Mouse (Mus musculus): Measurements from ENCODE around the gene Tbc1d22a. TPM values are rescaled to one million over a fixed set of nuclear protein-coding genes. Genes with fewer than 3 reads are reported as not detected.

Gene Tbc1d22a
- polyA plus RNA-seq, 1 experiment from 2014 or later: 11.9 TPM

DNA sequence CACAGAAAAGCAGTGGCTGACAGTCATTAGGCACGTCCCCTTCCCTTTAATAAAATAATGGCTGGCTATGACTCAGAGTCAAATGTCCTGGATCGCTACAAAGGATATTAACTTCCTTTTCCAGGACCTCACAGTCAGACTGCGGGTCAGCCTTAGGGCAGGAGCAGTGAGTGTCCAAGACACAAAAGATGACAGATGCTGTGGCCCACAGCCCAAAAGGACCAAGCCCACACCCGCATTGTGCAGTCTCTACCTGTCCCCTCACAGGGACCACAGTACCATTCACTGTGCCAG lies 44.5 kb upstream of the Tbc1d22a start:
- H3K27ac ChIP-seq (replicated peaks; ENCODE audit: low read depth, low read length): no peak overlapping the region
- DNase-seq (no peak), ATAC-seq (ENCODE audit: low FRiP score, low TSS enrichment) (no peak)
- no peak overlapping the region for H3K4me3 ChIP-seq (replicated peaks; ENCODE audit: low read depth, low read length)
- no peaks in the 10 kb centered on the region for H3K27me3 ChIP-seq (ENCODE audit: control insufficient read depth, insufficient read depth, low read length)
- no peak overlapping the region for H3K9ac ChIP-seq (replicated peaks; ENCODE audit: low read length)
- no peaks in the 10 kb centered on the region for H3K9me3 ChIP-seq (ENCODE audit: control insufficient read depth, low read length)
- H3K4me1 ChIP-seq (ENCODE audit: control insufficient read depth, insufficient read depth, low read length): peaks cover 20% of the 10 kb centered on the region
- 94% methylated on average over 4 of the region's 4 CpGs for WGBS
- no peak overlapping the region for H3K4me2 ChIP-seq (ENCODE audit: low read length)
- peaks cover 2% of the 10 kb centered on the region for H3K36me3 ChIP-seq (ENCODE audit: control insufficient read depth, insufficient read depth, low read length)

DNA sequence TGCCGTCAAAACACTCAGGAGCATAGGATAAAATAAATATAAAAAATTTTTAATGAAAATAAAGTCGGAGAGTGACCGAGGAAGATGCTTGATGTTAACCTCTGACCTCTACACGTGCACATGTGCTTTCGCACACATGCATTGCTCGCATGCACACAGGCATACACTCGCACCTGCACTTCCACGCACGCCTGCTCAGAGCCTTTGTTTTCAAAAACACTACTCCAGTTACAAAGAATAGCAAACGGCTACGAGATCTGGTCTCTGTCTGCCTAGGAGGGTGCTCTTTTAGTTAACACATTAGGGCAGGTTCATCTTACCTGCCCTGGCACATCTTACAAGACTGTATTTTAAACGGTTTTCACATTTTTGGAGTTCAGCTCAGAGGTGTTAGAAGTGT lies 42.9 kb upstream of the Tbc1d22a start:
- H3K9ac ChIP-seq (replicated peaks; ENCODE audit: low read length): no peak overlapping the region
- H3K27me3 ChIP-seq (ENCODE audit: control insufficient read depth, insufficient read depth, low read length): no peaks in the 10 kb centered on the region
- WGBS: 80% methylated on average over 12 of the region's 12 CpGs
- H3K4me2 ChIP-seq (ENCODE audit: low read length): no peak overlapping the region
- no peak overlapping the region for H3K27ac ChIP-seq (replicated peaks; ENCODE audit: low read depth, low read length)
- no peaks in the 10 kb centered on the region for H3K9me3 ChIP-seq (ENCODE audit: control insufficient read depth, low read length)
- DNase-seq (no peak), ATAC-seq (ENCODE audit: low FRiP score, low TSS enrichment) (no peak)
- H3K36me3 ChIP-seq (ENCODE audit: control insufficient read depth, insufficient read depth, low read length): no peaks in the 10 kb centered on the region
- peaks cover 20% of the 10 kb centered on the region for H3K4me1 ChIP-seq (ENCODE audit: control insufficient read depth, insufficient read depth, low read length)
- no peak overlapping the region for H3K4me3 ChIP-seq (replicated peaks; ENCODE audit: low read depth, low read length)

DNA sequence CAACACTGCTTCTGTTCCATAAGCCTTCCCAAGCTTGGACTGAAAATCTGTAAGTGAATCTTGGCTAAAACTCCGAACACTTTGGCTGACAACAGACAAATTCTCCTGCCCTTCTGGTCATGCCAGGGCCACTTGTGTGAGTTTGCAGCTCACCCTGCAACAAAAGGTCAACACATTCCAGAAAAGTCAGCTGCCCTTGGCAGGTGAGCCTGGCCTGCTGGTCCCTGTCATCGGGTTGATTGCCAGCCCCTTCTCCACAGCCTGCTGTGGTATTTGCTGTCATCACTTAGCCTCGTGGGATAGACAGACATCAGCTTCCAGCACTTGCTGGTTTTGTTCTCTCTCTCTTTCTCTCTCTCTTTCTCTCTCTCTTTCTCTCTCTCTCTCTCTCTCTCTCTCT lies 42.1 kb upstream of the Tbc1d22a start:
- Histone ChIP-seq H3K36me3 (ENCODE audit: control insufficient read depth, insufficient read depth, low read length) (no peaks in the 10 kb centered on the region), H3K4me3 (replicated peaks; ENCODE audit: low read depth, low read length) (no peak overlapping the region), H3K4me1 (ENCODE audit: control insufficient read depth, insufficient read depth, low read length) (peaks cover 20% of the 10 kb centered on the region), H3K27me3 (ENCODE audit: control insufficient read depth, insufficient read depth, low read length) (no peaks in the 10 kb centered on the region), H3K4me2 (ENCODE audit: low read length) (no peak overlapping the region), H3K27ac (replicated peaks; ENCODE audit: low read depth, low read length) (no peak overlapping the region), H3K9me3 (ENCODE audit: control insufficient read depth, low read length) (no peaks in the 10 kb centered on the region), H3K9ac (replicated peaks; ENCODE audit: low read length) (no peak overlapping the region)
- 73% methylated on average over 3 of the region's 3 CpGs for WGBS
- DNase-seq (no peak), ATAC-seq (ENCODE audit: low FRiP score, low TSS enrichment) (no peak)

DNA sequence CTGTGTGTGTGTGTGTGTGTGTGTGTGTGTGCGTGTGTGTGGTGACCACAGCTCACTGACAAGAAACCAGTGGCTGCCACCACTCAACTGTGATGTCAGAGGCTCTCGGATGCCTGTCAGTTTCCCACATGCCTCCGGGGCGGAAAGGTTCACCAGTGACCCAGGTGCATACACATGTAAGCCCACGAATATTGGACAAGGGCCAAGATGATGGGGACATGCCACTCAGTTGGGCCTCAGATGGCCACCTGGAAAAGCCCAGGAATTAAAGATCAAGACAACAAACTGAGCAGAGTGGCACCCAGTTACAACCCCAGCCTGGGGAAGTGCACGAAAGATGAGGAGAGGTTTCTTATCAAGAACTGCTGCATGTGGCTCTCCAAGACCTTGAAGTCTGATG lies 41.7 kb upstream of the Tbc1d22a start:
- Histone ChIP-seq H3K4me3 (replicated peaks; ENCODE audit: low read depth, low read length) (no peak overlapping the region), H3K27me3 (ENCODE audit: control insufficient read depth, insufficient read depth, low read length) (no peaks in the 10 kb centered on the region), H3K9ac (replicated peaks; ENCODE audit: low read length) (no peak overlapping the region), H3K4me2 (ENCODE audit: low read length) (no peak overlapping the region), H3K4me1 (ENCODE audit: control insufficient read depth, insufficient read depth, low read length) (peaks cover 20% of the 10 kb centered on the region), H3K36me3 (ENCODE audit: control insufficient read depth, insufficient read depth, low read length) (no peaks in the 10 kb centered on the region), H3K27ac (replicated peaks; ENCODE audit: low read depth, low read length) (no peak overlapping the region), H3K9me3 (ENCODE audit: control insufficient read depth, low read length) (no peaks in the 10 kb centered on the region)
- 80% methylated on average over 6 of the region's 6 CpGs for WGBS
- DNase-seq (no peak), ATAC-seq (ENCODE audit: low FRiP score, low TSS enrichment) (no peak)

DNA sequence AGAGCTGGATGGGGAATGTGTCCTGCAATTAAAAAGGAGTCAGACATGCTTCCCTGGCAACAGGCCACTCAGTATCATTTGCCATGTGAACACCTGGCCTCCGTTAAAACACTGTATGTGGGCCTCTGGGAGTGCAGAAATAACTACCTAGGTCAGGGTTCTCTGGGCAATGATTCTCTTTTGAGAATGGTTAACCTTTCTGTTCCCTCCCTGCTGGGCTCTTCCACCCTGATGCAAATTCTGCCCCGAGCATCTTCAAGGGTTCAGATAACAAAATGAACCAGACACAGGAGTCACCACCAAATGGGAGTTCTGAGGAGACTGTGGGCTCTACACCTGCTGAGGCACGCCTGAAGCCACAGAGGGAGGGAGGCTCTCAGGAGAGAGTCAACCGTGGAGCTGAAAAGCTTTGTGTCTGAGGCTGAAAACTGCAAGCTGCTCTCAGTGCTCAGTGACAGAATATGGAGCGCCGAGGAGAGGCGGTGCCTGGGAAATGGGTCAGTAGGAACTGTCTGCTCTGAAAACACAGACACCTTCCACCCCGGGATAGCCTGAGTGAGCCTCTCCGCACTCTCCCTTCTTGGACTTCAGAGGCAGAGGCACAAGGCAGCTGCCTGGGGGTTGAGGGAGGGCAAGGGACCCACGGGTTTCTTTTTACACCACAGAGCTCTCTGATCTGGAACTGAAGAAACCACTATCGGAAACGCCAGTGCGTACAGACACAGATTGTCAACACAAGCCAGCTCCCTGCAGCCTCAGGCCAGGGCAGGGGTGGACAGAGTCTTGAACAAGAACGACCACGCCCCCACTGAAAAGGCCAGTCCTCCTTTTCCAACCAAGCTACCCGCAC lies 40.9 kb upstream of the Tbc1d22a start:
- WGBS: 42% methylated on average over 16 of the region's 16 CpGs
- H3K4me2 ChIP-seq (ENCODE audit: low read length): no peak overlapping the region
- no peak for ATAC-seq (ENCODE audit: low FRiP score, low TSS enrichment)
- H3K36me3 ChIP-seq (ENCODE audit: control insufficient read depth, insufficient read depth, low read length): no peaks in the 10 kb centered on the region
- peaks cover 16% of the 10 kb centered on the region for H3K4me1 ChIP-seq (ENCODE audit: control insufficient read depth, insufficient read depth, low read length)
- H3K9ac ChIP-seq (replicated peaks; ENCODE audit: low read length): no peak overlapping the region
- H3K9me3 ChIP-seq (ENCODE audit: control insufficient read depth, low read length): no peaks in the 10 kb centered on the region
- H3K27ac ChIP-seq (replicated peaks; ENCODE audit: low read depth, low read length): no peak overlapping the region
- H3K4me3 ChIP-seq (replicated peaks; ENCODE audit: low read depth, low read length): no peak overlapping the region
- no peaks in the 10 kb centered on the region for H3K27me3 ChIP-seq (ENCODE audit: control insufficient read depth, insufficient read depth, low read length)
- DNase-seq: no peak

DNA sequence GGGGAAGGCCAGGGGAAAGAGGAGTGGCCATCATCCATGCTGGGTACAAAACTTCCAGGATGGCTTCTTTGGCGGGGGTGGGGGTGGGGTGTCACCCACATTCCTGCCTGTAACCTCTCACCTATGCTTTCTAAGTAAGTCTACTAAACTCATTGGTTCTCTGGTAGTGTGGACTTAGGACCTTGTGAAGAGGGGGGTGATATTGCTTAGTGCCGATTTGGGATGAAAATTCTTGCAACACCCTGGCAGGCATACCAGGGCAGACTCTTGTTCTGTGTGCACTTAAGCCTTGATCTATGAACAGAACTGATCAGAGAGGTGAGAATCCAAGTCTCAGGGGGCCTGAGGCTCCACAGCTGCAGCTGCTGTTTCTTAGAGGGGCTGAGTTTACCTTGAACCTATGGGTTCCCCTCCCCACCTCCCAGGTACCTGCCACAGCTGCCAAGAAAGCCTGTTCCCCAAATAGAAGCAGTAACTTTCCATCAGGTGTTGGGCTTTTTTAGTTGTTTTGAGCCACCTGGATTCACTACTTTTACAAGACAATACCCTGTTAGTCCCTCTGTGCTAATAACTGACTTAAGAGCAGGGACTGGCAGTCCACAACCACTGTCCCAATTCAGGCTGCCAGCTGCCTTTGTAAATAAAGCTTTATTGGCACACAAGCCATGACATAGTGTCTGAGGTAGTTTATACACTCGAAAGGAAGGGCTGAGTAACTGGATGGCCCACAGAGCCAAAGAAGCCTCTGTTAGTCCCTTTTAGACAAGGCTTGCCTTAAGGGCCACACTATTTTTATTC lies 38.8 kb upstream of the Tbc1d22a start:
- H3K4me3 ChIP-seq (replicated peaks; ENCODE audit: low read depth, low read length): no peak overlapping the region

DNA sequence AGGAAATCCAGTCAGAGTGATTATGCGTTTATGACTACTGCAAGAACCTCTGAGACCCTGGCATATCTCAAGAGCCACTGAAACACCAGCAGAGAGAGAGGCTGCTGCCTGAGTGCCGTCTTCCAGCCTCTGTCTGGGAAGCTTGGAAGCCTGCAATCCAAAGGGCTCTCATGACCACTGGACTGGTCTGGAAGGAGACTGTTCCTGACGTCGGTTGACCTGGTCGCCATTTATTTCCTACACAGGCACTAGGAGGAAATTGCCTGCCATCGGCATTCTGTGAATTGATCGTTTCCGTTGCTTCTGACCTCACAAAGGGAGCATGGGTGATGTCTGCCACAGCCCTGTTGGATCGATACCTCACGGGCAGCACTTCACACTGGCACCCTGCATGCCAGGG lies 38.1 kb upstream of the Tbc1d22a start:
- no peak overlapping the region for H3K27ac ChIP-seq (replicated peaks; ENCODE audit: low read depth, low read length)
- H3K9ac ChIP-seq (replicated peaks; ENCODE audit: low read length): no peak overlapping the region
- DNase-seq (no peak), ATAC-seq (ENCODE audit: low FRiP score, low TSS enrichment) (no peak)
- H3K36me3 ChIP-seq (ENCODE audit: control insufficient read depth, insufficient read depth, low read length): no peaks in the 10 kb centered on the region
- no peak overlapping the region for H3K4me2 ChIP-seq (ENCODE audit: low read length)
- no peak overlapping the region for H3K4me3 ChIP-seq (replicated peaks; ENCODE audit: low read depth, low read length)
- H3K9me3 ChIP-seq (ENCODE audit: control insufficient read depth, low read length): no peaks in the 10 kb centered on the region
- H3K27me3 ChIP-seq (ENCODE audit: control insufficient read depth, insufficient read depth, low read length): no peaks in the 10 kb centered on the region
- WGBS: 91% methylated on average over 10 of the region's 10 CpGs
- H3K4me1 ChIP-seq (ENCODE audit: control insufficient read depth, insufficient read depth, low read length): 0 out of 2 replicates have a peak, but pooled peaks cover 8% of the 10 kb centered on the region

More for the DNA sequence above, 38.8 kb upstream of the Tbc1d22a start:
- Histone ChIP-seq H3K27ac (replicated peaks; ENCODE audit: low read depth, low read length) (no peak overlapping the region), H3K9me3 (ENCODE audit: control insufficient read depth, low read length) (no peaks in the 10 kb centered on the region), H3K4me2 (ENCODE audit: low read length) (no peak overlapping the region), H3K4me1 (ENCODE audit: control insufficient read depth, insufficient read depth, low read length) (0 out of 2 replicates have a peak, but pooled peaks cover 8% of the 10 kb centered on the region), H3K36me3 (ENCODE audit: control insufficient read depth, insufficient read depth, low read length) (no peaks in the 10 kb centered on the region), H3K27me3 (ENCODE audit: control insufficient read depth, insufficient read depth, low read length) (no peaks in the 10 kb centered on the region), H3K9ac (replicated peaks; ENCODE audit: low read length) (no peak overlapping the region)
- DNase-seq (no peak), ATAC-seq (ENCODE audit: low FRiP score, low TSS enrichment) (no peak)
- WGBS: 86% methylated on average over 3 of the region's 3 CpGs

DNA sequence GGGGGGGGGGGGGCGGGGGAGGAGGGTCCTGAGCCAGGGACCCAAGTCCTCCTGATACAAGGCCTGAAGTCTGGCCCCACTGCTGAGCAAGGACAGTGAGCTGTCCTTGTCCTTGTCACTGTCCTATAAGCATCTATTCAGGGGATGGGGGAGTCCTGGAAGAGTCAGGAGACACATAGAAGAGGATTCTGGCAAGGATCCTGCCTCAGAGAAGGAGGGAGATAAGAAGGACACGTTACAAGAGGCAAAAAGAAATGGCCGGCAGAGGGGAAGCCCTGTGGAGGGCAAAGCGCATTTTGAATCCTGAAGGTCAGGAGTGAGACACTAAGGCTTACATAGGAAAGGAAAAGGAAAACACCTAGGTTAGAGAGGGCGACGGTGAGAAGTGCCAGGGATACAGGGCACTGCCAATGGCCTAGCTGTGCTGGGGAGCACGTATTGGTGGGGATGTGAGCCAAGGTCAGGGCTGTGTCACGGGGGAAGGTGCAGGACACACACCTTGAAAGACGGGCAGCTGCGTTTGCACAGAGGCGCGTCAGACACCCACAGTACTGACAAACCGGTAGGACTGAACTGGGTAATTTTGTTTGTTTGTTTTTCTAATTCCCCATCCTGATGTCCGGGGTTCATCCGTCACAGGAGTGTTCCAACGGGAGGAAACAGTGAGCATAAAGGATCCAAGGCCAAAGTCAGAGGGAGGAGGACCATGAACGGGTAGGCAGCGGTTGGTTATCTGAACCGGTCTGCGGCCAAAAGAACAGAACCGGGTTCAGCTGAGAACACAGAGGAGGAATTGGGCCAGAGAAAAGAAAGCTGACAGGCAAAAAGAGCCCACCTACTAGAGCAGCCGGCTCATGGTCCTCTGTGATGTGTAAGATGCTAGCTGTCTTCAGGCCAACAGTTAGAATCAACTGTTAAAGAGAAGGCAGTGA lies 37.2 kb upstream of the Tbc1d22a start:
- Histone ChIP-seq H3K4me1 (ENCODE audit: control insufficient read depth, insufficient read depth, low read length) (0 out of 2 replicates have a peak, but pooled peaks cover 8% of the 10 kb centered on the region), H3K9ac (replicated peaks; ENCODE audit: low read length) (no peak overlapping the region), H3K27ac (replicated peaks; ENCODE audit: low read depth, low read length) (no peak overlapping the region), H3K36me3 (ENCODE audit: control insufficient read depth, insufficient read depth, low read length) (no peaks in the 10 kb centered on the region), H3K4me2 (ENCODE audit: low read length) (no peak overlapping the region), H3K9me3 (ENCODE audit: control insufficient read depth, low read length) (no peaks in the 10 kb centered on the region), H3K4me3 (replicated peaks; ENCODE audit: low read depth, low read length) (no peak overlapping the region), H3K27me3 (ENCODE audit: control insufficient read depth, insufficient read depth, low read length) (no peaks in the 10 kb centered on the region)
- ATAC-seq (ENCODE audit: low FRiP score, low TSS enrichment): no peak
- DNase-seq: no peak
- WGBS: 91% methylated on average over 21 of the region's 22 CpGs

All from midbrain, embryonic 14.5 days (tissue).